17 mouse cellular contexts compared by ENCODE assay signal in the genomic region with DNA sequence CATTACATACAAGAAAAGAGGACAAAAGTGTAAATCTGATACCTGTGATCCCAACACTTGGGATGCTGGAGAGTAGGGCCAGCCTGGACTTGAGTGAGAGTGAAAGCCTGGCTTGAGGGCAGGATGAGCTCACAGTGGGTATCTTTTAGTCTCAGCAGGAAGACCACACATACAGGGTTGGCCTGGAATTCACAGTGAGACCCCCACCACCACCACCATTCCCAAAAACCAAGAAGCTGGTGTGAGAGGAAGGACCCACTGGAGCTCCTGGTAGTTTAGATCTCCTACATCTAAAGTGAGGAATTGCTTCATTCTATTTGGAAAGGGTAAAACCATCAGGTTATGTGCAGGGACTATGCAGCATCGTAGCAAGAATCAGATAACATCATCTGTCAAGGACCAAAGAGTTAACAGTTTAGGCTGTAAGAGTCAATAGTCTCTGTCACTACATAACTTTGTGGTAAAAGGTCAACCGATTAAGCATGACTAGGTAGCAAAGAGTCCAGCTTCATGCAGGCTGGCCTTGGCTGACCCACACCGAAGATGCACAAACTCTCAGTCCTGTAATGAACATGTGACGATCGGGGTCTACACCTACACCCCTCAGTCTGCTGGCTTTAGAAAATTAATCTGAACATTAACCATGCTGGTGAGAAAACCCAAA.
"Had no signal": no experiment of that assay in that cellular context is flagged by ENCODE, and none has a peak within 500 bp of the region (broad histone marks: within the 10 kb centered on the region; RNA-seq: fewer than 3 reads in every experiment).

No protein-coding gene starts in this region.

- H3K9me3 ChIP-seq: liver, embryonic 15.5 days; lung, embryonic 15.5 days; megakaryocyte, embryonic 14.5 days; midbrain, embryonic 12.5 days; midbrain, embryonic 15.5 days; neural tube, embryonic 12.5 days; stomach, embryonic 15.5 days had no signal

- H3K27ac ChIP-seq: liver, embryonic 15.5 days; lung, embryonic 15.5 days; macrophage; midbrain, embryonic 12.5 days; midbrain, embryonic 15.5 days; neural tube, embryonic 12.5 days; stomach, embryonic 15.5 days; stomach, postnatal 0 days had no signal

- H3K27me3 ChIP-seq: liver, embryonic 15.5 days; lung, embryonic 15.5 days; midbrain, embryonic 12.5 days; midbrain, embryonic 15.5 days; neural tube, embryonic 12.5 days; stomach, embryonic 15.5 days had no signal

- H3K36me3 ChIP-seq: liver, embryonic 15.5 days; lung, embryonic 15.5 days; midbrain, embryonic 12.5 days; midbrain, embryonic 15.5 days; neural tube, embryonic 12.5 days; stomach, embryonic 15.5 days had no signal

- ATAC-seq: lung, postnatal 0 days; midbrain, embryonic 15.5 days had no signal

- DNase-seq: lung, adult 2 months; lung, postnatal 14 days; lung, postnatal 36 days; right cerebral cortex, postnatal 14 days; thymus, adult 2 months; thymus, postnatal 25 days; thymus, postnatal 4 days had no signal

- H3K4me2 ChIP-seq: liver, embryonic 15.5 days; lung, embryonic 15.5 days; midbrain, embryonic 12.5 days; midbrain, embryonic 15.5 days; neural tube, embryonic 12.5 days; stomach, embryonic 15.5 days had no signal

- H3K9ac ChIP-seq: liver, embryonic 15.5 days; lung, embryonic 15.5 days; midbrain, embryonic 12.5 days; midbrain, embryonic 15.5 days; neural tube, embryonic 12.5 days; stomach, embryonic 15.5 days had no signal

- H3K4me3 ChIP-seq: liver, embryonic 15.5 days; lung, embryonic 15.5 days; megakaryocyte, embryonic 14.5 days; midbrain, embryonic 12.5 days; midbrain, embryonic 15.5 days; neural tube, embryonic 12.5 days; stomach, embryonic 15.5 days had no signal
